Mouse (Mus musculus) forebrain, embryonic 16.5 days (tissue): Measurements from ENCODE around the gene Clec12b. TPM values are rescaled to one million over a fixed set of nuclear protein-coding genes. Genes with fewer than 3 reads are reported as not detected.

Experiments used
- ATAC-seq: fragments of 200-750 bp; cut with Nextera tagmentation; 2 replicates; pipeline ENCODE4 v1.8.0; 2017; ENCODE audit warnings: mild to moderate bottlenecking, moderate library complexity
- H3K27ac ChIP-seq: fragments of 300-500 bp; sonication (generic); 2 replicates; pipeline ENCODE4 v1.5.1; 2014; ENCODE audit warnings: low read length, control low read depth
- H3K27me3 ChIP-seq: fragments of 300-500 bp; sonication (generic); replicated peaks from 2 replicates; pipeline ENCODE4 v1.6.1; 2014; ENCODE audit warnings: low read length; ENCODE audit not compliant: control insufficient read depth, insufficient read depth
- H3K36me3 ChIP-seq: fragments of 300-500 bp; sonication (generic); 2 replicates; pipeline ENCODE4 v1.6.1; 2014; ENCODE audit not compliant: control insufficient read depth, insufficient read depth
- H3K4me1 ChIP-seq: fragments of 300-500 bp; sonication (generic); replicated peaks from 2 replicates; pipeline ENCODE4 v1.6.1; 2014; ENCODE audit warnings: low read length; ENCODE audit not compliant: control insufficient read depth, insufficient read depth
- H3K4me2 ChIP-seq: fragments of 300-500 bp; sonication (generic); 2 replicates; pipeline ENCODE4 v1.6.1; 2014; ENCODE audit warnings: mild to moderate bottlenecking, low read length, control low read depth
- H3K4me3 ChIP-seq: fragments of 300-500 bp; sonication (generic); replicated peaks from 2 replicates; pipeline ENCODE4 v1.5.1; 2014; ENCODE audit warnings: mild to moderate bottlenecking, low read length, control low read depth
- H3K9ac ChIP-seq: fragments of 300-500 bp; sonication (generic); replicated peaks from 2 replicates; pipeline ENCODE4 v1.6.1; 2014; ENCODE audit warnings: low read depth, low read length, control low read depth
- H3K9me3 ChIP-seq: fragments of 300-500 bp; sonication (generic); 2 replicates; pipeline ENCODE4 v1.6.1; 2016; ENCODE audit warnings: low read length; ENCODE audit not compliant: control insufficient read depth
- WGBS: fragments of 180-500 bp; shearing (Covaris S2); extraction: QIAGEN DNeasy Blood & Tissue Kit; methylation state at CpG from one replicate; pipeline ENCODE4 v1.1.7; 2014; 5-methylcytosine and 5-hydroxymethylcytosine counted together
- polyA plus RNA-seq: library from polyadenylated mRNA; unstranded; fragments of >200 nt; fragmentation: Nextera tagmentation; extraction: Ambion mirVana; gene quantifications from 2 replicates; pipeline ENCODE4 v1.2.1, GENCODE M21; 2015

Clec12b gene
- polyA plus RNA-seq, 1 experiment from 2014 or later = not detected

- no peak for ATAC-seq
- Histone ChIP-seq H3K4me1 (no peaks in the 10 kb centered on the region), H3K9me3 (no peaks in the 10 kb centered on the region), H3K9ac (no peak overlapping the region), H3K27me3 (no peaks in the 10 kb centered on the region), H3K4me3 (no peak overlapping the region), H3K27ac (no peak overlapping the region), H3K4me2 (no peak overlapping the region), H3K36me3 (no peaks in the 10 kb centered on the region)
- WGBS = 58% methylated on average over 2 of the region's 2 CpGs
These were observed 21.6 kb upstream of the Clec12b start for GRCm38 (mm10) chr6:129407324-129407723.

GRCm38 (mm10) chr6:129405999-129406398, 20.3 kb upstream of the Clec12b start:
- ATAC-seq = no peak
- Histone ChIP-seq H3K4me1 (no peaks in the 10 kb centered on the region), H3K27me3 (no peaks in the 10 kb centered on the region), H3K4me2 (no peak overlapping the region), H3K9me3 (no peaks in the 10 kb centered on the region), H3K9ac (no peak overlapping the region), H3K36me3 (no peaks in the 10 kb centered on the region), H3K4me3 (no peak overlapping the region), H3K27ac (no peak overlapping the region)

GRCm38 (mm10) chr6:129403391-129403790, 17.7 kb upstream of the Clec12b start:
- WGBS = 75% methylated on average over 6 of the region's 6 CpGs
- Histone ChIP-seq H3K27ac (no peak overlapping the region), H3K4me2 (no peak overlapping the region), H3K27me3 (no peaks in the 10 kb centered on the region), H3K4me3 (no peak overlapping the region), H3K9ac (no peak overlapping the region), H3K36me3 (no peaks in the 10 kb centered on the region), H3K9me3 (no peaks in the 10 kb centered on the region), H3K4me1 (no peaks in the 10 kb centered on the region)
- no peak for ATAC-seq

- Histone ChIP-seq H3K4me1 (no peaks in the 10 kb centered on the region), H3K36me3 (no peaks in the 10 kb centered on the region), H3K27me3 (no peaks in the 10 kb centered on the region), H3K9ac (no peak overlapping the region), H3K9me3 (no peaks in the 10 kb centered on the region), H3K4me3 (no peak overlapping the region), H3K27ac (no peak overlapping the region), H3K4me2 (no peak overlapping the region)
- 94% methylated on average over 2 of the region's 2 CpGs for WGBS
- ATAC-seq = no peak
These were observed 16.7 kb upstream of the Clec12b start for GRCm38 (mm10) chr6:129402404-129402803.

- Histone ChIP-seq H3K27ac (no peak overlapping the region), H3K9me3 (no peaks in the 10 kb centered on the region), H3K4me2 (no peak overlapping the region), H3K9ac (no peak overlapping the region), H3K4me3 (no peak overlapping the region), H3K36me3 (no peaks in the 10 kb centered on the region), H3K4me1 (no peaks in the 10 kb centered on the region), H3K27me3 (no peaks in the 10 kb centered on the region)
- no peak for ATAC-seq
- 59% methylated on average over 6 of the region's 6 CpGs for WGBS
These were observed 14.3 kb upstream of the Clec12b start for GRCm38 (mm10) chr6:129399945-129400344.

GRCm38 (mm10) chr6:129396997-129397396, 11.3 kb upstream of the Clec12b start, which contains the start of gene Clec1b:
Clec1b (plus strand) TSS chr6:129397297.
- Histone ChIP-seq H3K4me2 (no peak within 1 kb of the TSS), H3K9me3 (no peaks in the 10 kb centered on the region), H3K27me3 (no peaks in the 10 kb centered on the region), H3K9ac (no peak within 1 kb of the TSS), H3K4me3 (no peak within 1 kb of the TSS), H3K4me1 (no peaks in the 10 kb centered on the region), H3K36me3 (no peaks in the 10 kb centered on the region), H3K27ac (no peak within 1 kb of the TSS)
- 92% methylated on average over 8 of the region's 8 CpGs for WGBS
- ATAC-seq = no peak

GRCm38 (mm10) chr6:129393732-129394131, 8.1 kb upstream of the Clec12b start:
- no peaks in the 10 kb centered on the region for H3K9me3 ChIP-seq
- no peak overlapping the region for H3K9ac ChIP-seq
- no peak overlapping the region for H3K4me3 ChIP-seq
- H3K4me2 ChIP-seq = no peak overlapping the region
- WGBS = 74% methylated on average over 6 of the region's 6 CpGs
- H3K27me3 ChIP-seq = no peaks in the 10 kb centered on the region
- no peaks in the 10 kb centered on the region for H3K36me3 ChIP-seq
- peak; percentile 58; the same call in 1 of the 2 replicates for ATAC-seq
- H3K27ac ChIP-seq = no peak overlapping the region
- no peaks in the 10 kb centered on the region for H3K4me1 ChIP-seq

GRCm38 (mm10) chr6:129393087-129393720, 7.5 kb upstream of the Clec12b start:
- peak; percentile 43; the same call in 1 of the 2 replicates for ATAC-seq
- Histone ChIP-seq H3K4me3 (no peak overlapping the region), H3K27ac (no peak overlapping the region), H3K9me3 (no peaks in the 10 kb centered on the region), H3K36me3 (no peaks in the 10 kb centered on the region), H3K4me1 (no peaks in the 10 kb centered on the region), H3K9ac (no peak overlapping the region), H3K27me3 (no peaks in the 10 kb centered on the region), H3K4me2 (no peak overlapping the region)
- 28% methylated on average over 2 of the region's 2 CpGs for WGBS

GRCm38 (mm10) chr6:129385000-129385399, 674 bp downstream of the Clec12b start:
- no peak for ATAC-seq
- no peak overlapping the region for H3K4me3 ChIP-seq
- no peaks in the 10 kb centered on the region for H3K27me3 ChIP-seq
- no peak overlapping the region for H3K4me2 ChIP-seq
- 69% methylated on average over 4 of the region's 4 CpGs for WGBS
- no peaks in the 10 kb centered on the region for H3K4me1 ChIP-seq
- no peak overlapping the region for H3K27ac ChIP-seq
- H3K9me3 ChIP-seq = no peaks in the 10 kb centered on the region
- no peak overlapping the region for H3K9ac ChIP-seq
- no peaks in the 10 kb centered on the region for H3K36me3 ChIP-seq

- no peaks in the 10 kb centered on the region for H3K9me3 ChIP-seq
- H3K4me1 ChIP-seq = no peaks in the 10 kb centered on the region
- no peak overlapping the region for H3K4me3 ChIP-seq
- H3K36me3 ChIP-seq = no peaks in the 10 kb centered on the region
- H3K9ac ChIP-seq = no peak overlapping the region
- 94% methylated on average over 3 of the region's 3 CpGs for WGBS
- no peak for ATAC-seq
- H3K27ac ChIP-seq = no peak overlapping the region
- no peaks in the 10 kb centered on the region for H3K27me3 ChIP-seq
- no peak overlapping the region for H3K4me2 ChIP-seq
These were observed 2.2 kb downstream of the Clec12b start for GRCm38 (mm10) chr6:129383466-129383865.
